Mouse (Mus musculus) T-helper 17 cell (primary cell): ENCODE measurements around the gene Olfr1293-ps.

Experiments used
- in situ Hi-C, 2 experiments: fragments of 300-600 bp; cut with MboI, MseI; formaldehyde crosslinking; loops; 1 replicate in 1 of 2; 2 replicates in 1 of 2; pipeline ENCODE4 v1.15.1; 2025; ENCODE audit warnings: high pct_unique_total_duplicates in 2 of 2

Olfr1293-ps gene

DNA sequence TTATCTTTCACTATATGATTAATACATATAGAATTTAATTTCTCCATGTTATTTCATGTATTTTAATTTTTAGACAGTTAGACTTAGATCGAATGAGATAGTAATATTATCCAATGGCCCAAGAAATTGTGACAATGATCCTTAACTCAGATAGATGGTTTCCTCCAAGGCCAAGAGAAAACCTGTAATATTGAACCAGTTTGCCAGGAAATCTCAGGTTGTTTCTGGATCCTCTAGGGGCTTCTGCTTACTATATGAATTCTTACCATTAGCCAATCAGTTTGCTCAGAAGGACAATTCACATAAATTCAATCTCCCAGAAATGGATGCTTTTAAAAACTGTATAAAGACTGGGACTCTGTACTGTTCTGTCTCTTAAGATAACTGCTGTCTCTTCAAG, at the start of gene Olfr1293-ps:
Olfr1293-ps (plus strand) TSS at position 301 of the 400 bp plus-strand sequence.
- in situ Hi-C loops, result no loop called here

DNA sequence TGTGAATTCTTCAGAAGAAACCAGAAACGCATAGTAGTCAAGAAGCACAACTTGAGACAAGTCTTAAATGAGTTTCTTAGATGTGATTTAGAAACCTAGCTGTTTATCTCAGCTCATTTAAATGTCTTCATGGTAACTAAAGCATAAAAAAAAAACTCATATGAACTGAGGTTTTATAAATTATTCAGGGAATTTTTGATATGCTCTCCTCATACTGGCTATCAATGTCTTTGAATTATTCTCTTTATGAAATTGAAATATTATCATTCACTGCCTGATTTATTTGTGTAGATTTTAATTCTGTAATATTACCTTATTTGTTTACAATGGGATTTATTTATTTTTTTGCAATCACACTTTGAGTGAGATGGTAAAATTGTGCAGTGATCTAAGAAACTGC, 44.5 kb upstream of the Olfr1293-ps start, which contains the start of gene Olfr1289:
Olfr1289 (plus strand) TSS at position 301 of the 400 bp plus-strand sequence.
- in situ Hi-C loops, result no loop called here

DNA sequence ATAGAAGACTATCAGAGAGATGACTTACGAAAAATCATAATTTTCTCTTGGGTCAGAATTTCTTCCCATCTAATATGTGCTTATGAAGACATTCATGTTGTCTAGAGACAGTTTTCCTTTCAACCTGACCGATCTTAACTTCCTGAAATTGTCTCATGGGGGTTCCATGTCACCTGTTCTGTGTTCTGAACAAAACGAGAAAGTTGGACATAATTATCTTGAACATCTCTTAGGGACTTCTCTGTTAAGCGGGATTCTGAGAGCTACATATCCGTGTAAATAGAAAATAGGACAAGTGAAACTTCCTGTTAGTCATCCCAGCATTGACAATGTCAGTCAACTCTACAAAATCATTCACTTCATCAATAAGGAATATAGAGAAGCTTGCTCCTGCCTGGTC, 31.3 kb upstream of the Olfr1293-ps start, which contains the start of gene Olfr1290:
Olfr1290 (minus strand) TSS at position 101 of the 400 bp plus-strand sequence.
- in situ Hi-C loops, result no loop called here

DNA sequence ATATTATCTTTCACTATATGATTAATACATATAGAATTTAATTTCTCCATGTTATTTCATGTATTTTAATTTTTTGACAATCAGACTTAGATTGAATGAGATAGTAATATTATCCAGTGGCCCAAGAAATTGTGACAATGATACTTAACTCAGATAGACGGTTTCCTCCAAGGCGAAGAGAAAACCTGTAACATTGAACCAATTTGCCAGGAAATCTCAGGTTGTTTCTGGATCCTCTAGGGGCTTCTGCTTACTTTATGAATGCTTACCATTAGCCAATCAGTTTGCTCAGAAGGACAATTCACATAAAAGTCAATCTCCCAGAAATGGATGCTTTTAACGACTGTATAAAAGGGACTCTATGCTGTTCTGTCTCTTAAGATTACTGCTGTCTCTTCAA, 28.1 kb upstream of the Olfr1293-ps start, which contains the start of gene Olfr1291-ps1:
Olfr1291-ps1 (plus strand) TSS at position 301 of the 400 bp plus-strand sequence.
- in situ Hi-C loops, result no loop called here

DNA sequence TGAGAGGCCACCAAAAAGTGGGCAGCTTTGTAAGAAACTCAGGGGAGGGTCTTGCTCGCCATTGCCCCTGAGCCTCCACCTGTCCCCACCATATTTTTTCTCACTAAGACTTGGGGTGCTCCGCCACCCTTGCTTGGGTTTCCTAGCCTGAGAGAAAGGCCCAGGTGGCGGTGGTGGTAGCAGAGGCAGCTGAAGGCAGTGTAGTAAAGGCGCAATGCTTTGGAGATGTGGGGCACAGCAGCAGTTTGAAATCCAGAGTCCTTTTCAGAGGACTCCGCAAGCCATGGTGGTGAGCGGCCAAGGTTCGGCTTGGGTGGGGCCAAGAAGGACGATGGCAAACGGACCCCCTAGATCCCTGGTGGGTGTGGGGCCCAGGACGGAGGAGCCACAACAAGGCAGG, 7.6 kb upstream of the Olfr1293-ps start:
- in situ Hi-C loops, result no loop called here

DNA sequence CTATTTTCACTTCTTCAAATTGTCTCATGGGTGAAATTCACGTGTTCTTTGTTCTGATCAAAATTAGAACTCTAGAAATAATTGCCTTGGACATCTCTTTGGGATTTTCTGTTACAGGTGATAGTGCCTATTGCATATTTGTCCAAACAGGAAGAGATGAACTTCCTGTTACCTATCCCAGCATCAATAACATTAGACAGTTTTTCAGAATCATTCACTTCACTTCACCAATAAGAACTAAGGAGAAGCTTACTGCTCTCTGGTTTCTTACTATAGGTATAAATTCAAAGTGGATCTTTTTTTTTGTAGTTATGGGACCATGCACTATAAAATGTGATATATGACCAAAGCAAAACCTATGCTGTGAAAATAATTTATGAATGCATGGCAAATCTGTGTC, 15.2 kb downstream of the Olfr1293-ps start, which contains the start of gene Olfr1294:
Olfr1294 (minus strand) TSS at position 101 of the 400 bp plus-strand sequence.
- in situ Hi-C loops, result no loop called here

DNA sequence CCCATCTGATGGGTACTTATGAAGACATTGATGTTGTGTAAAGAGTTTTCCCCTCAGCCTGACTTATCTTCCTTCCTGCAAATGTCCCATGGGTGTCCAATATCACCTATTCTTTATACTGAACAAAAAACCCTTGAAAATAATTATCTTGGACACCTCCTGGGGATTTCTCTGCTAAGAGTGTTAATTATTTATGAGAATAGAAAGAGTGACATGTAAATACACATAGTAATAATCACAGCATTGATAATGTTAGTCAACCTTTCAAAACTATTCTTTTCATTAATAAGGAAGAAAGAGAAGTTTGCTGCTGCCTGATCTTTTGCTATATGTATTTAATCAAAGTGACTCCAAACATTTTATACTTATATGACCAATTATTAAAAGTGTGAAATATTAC, 44.6 kb downstream of the Olfr1293-ps start, which contains the start of gene Olfr1295:
Olfr1295 (minus strand) TSS at position 101 of the 400 bp plus-strand sequence.
- in situ Hi-C loops, result no loop called here
